Mouse (Mus musculus) cerebellum, postnatal 4 days (tissue): ENCODE results near the gene Tmem8b.

Source experiments
- DNase-seq, 2 experiments: peaks; one replicate each; pipeline ENCODE4 v3.0.0; 2022; ENCODE audit warnings: low spot score in 2 of 2, mixed read lengths in 1 of 2

Gene Tmem8b

GRCm38 (mm10) chr4:43713652-43714219 lies 45.0 kb downstream of the Tmem8b start:
- no peak for DNase-seq

DNA sequence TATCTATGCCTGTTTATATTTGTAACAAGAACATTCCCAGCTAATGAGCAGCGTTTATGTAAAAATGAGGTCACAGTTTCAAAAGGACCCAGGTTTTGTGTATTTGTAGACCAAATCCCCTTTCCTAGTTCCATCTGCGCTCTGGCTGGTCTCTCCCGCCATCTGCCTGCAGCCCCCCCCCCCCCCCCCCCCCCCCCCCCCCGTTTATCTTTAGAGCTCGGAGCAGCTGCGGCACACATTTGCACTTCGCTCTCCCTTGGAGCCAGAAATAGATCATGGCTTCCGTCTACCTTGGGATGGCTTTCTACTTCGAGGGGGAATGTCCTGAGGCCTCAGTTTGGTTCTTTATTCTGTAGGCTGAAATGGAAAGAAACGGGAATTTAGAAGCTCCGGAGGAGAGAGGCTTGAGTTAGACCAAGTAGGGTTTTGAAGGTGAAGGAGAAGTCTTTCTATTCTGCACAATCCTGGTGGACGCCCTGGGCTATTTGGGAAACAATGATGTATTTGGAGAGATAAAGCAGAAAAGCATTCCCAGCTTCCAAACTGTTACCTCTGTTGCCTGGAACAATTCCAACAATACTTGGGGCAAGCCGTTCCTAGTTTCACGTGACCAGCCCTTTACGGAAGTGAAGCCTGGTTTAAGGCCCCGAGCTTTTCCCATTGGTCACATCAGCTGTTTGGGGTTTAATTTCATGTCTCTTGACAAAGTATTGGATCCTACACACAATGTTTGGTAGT lies 51.9 kb downstream of the Tmem8b start:
- no peak for DNase-seq

DNA sequence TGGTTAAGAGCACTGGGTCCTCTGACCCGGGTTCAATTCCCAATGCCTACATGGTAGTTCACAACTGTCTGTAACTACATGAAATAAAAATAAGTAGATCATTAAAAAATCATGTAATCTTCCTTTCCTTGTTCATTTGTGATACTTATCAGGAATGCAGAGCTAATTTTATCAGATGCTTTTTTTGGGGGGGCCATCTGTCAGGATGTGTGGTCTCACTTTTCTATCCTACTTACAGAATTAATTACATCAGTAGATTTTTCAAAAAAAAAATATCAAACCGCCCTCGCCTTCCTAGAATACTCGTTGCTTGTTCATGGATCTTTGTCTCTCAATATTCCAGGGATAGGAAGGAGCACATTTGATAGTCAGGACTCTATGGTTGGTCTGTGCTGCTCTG lies 53.4 kb downstream of the Tmem8b start:
- DNase-seq, result no peak

DNA sequence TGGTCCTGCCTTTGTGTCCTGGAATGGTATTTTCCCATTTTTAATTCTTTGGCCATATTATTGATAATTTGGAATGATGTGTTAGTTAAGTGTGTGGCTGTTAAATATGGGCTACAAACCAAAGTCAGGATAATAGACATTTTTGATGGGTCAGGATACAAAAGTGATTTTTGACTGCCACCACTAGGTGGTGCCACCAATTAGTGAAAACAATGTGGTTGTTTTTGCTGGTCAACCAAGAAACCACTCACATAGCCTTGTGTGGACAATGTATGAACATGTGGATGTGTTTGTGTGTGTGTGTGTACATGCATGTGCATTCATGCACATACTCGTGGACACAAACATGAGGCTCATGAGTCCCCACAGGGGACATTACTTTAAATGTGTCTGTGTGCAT lies 56.0 kb downstream of the Tmem8b start:
- peak in 1 of 2 experiments; percentile 41 for DNase-seq

GRCm38 (mm10) chr4:43726228-43726993 lies 57.6 kb downstream of the Tmem8b start:
- DNase-seq, result no peak

DNA sequence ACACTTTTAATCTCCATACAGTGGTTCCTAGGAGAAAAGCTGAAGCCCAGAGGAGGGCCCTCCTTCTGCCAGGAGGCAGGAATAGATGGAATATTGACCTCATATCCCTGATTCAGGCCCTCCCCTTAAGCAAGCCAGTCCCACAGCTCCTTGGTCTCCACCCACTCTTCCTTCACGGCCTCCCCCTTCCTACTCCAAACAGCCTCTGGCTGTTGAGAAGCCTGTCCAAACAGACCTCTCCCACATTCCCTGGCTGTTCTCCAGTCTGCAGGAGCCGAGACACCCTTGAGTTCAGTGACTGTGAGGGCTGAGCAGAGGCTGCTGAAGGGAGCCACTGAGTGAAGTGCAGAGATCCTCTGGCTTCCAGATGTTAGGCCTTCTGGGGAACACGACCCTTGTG lies 58.2 kb downstream of the Tmem8b start, which contains the start of gene Hrct1:
Gene Hrct1, plus strand, starts transcription at position 194 of the 400 bp plus-strand sequence.
- DNase-seq, result no peak

DNA sequence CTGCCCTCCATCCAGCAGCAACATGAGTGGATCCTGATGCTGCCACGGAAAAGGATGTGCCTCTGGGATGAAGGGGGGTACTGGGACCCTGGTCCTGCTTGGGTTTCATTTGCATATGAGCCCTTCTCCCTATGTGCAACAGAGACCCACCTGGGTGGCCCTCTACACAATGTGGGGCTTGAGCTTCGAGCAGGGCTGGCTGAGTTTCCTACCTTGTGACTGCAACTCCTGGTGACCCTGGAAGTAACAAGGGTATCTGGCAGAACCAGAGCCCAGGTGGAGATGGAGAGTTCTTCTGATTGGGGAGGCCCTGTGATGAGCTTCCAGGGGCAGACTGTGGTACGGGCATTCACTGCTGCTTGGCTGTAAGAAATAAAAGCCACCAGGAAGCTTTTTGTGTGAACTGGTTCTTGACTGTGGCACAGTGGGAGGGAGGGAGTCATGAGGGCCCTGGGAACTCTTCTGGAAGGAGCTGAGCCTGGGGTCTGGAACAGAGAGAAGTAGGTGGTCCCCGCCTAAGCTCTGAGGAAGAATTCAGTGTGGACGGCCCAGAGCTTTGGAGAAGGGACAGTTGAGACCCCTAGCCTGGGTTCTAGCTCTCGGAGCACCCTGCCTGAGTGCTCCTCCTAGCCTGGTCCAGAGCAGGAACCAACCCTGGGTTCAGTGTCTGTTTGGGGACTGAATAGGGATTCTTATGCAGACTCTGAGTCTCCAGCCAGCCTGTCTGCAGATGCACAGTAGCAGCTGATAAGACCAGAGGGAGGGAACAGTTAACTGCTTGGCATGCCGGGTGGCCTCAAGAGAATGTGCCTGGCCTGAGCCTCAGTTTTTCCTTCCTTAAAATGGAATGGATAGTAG lies 59.2 kb downstream of the Tmem8b start:
- no peak for DNase-seq

DNA sequence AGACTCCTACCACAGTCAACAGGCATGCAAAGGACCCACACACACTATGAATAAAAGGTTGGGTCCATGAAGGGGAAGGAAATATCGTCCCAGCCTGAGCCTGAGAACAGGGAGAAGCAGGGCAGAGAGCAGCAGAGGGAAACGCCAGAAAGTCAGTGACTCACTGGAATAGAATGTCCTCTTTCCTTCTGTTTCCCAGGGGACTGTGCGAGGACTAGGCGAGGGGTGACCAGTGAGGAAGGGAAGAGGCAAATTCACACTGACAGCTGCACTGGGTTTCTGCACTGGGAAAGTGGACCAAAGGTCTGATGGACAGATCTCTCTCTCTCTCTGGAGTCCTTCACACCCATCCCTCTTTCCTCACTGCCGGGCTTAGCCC lies 59.8 kb downstream of the Tmem8b start:
- DNase-seq, result no peak

DNA sequence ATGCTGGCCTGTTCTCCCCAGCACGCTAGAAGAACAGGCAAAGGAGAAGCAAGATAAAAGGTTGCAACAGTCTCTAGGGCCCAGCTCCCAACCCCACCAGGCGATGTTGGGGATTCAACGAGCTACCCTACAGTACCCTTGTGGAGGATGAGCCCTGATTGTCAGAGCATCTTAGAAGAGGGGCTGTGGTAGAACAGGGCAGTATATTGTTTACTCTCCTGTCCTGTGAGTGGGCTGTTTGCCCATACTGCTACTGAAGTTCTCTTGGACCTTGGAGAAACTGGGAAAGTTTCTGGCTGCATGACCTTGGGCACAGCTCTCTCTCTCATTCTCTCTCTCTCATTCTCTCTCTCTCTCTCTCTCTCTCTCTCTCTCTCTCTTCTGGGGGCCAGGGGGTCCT lies 60.4 kb downstream of the Tmem8b start:
- no peak for DNase-seq

DNA sequence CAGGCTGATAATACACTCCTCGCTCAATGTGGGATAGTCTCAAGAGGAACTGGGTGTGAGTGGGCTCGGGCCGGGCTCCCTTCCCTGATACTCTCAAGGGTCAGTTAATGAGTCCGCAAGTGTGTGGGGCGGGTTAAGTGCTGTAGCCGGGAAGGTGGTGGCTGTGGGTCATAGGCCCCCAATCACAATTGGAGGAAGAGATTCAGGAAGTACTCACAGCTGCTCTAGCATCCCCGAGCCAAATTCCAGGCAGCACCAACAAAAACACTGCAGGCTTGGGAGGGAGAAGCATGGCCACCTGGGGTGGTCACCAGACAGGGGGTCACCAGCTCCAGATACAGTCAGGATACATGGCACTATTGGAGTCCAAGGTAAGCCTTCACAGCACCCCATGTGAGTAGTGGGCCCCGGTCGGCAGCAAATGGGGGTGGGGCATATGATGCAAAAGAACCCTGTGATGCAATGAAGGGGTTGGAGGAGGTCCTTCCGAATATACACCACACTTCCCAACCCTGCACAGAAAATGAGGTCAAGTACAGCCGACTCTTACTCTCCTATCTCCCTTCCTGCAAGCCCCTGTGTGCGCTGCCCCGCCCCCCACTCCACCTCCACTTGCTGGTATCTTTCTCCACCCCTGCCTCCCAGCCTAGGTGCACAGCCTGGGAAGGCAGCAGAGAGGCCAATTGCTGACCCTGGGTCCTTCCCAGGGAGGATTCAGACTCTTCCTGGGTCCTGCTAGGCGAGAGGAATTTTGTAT lies 61.2 kb downstream of the Tmem8b start, which contains the start of gene Spaar:
Gene Spaar, plus strand, starts transcription at position 241 of the 757 bp plus-strand sequence.
- no peak for DNase-seq

- DNase-seq, result no peak
Measured at GRCm38 (mm10) chr4:43730750-43731297, 62.1 kb downstream of the Tmem8b start.

DNA sequence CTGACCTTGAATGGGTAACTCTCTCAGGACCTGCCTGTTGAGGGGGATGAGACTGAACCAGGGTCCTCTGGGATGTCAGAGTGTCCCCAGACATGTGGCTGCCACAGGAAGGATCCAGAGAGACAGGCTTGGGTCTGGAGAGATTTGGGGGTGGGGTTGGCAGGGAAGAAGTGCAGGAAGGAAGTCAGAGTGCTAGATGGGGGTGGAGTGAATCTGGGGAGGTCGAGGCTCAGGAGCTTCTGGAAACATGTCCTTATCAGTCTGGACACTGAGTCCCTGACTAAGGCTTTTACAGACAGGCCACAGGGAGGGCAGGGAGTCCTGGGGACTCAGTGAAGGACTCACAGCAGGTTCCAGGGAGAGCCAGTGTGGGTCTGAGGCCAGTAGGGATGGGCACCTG lies 63.4 kb downstream of the Tmem8b start:
- DNase-seq, result no peak

GRCm38 (mm10) chr4:43733186-43733585 lies 64.4 kb downstream of the Tmem8b start:
- DNase-seq, result no peak

GRCm38 (mm10) chr4:43737144-43737543 lies 68.4 kb downstream of the Tmem8b start:
- DNase-seq, result no peak

GRCm38 (mm10) chr4:43738989-43739674 lies 70.4 kb downstream of the Tmem8b start:
- no peak for DNase-seq

DNA sequence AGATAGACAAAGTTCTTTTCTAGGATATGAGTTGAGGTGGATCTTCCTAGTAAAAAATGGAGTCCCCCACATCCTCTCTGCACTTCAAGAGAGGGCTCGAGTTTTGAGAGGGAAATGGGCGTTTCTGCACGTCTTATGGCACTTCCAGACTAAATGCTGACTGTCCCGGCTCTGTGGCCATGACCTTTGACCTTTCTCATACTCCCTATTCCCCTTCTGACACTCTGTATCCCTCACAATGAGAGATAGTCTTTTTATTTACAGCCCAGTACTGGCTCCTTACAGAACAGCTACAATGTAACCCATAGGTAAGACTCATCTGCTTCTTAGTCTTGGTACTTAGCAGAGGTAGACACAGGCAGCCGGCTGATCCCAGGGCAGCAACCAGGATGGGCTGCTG lies 72.8 kb downstream of the Tmem8b start:
- DNase-seq, result no peak
